Mouse (Mus musculus) urinary bladder, adult 18-20 months (tissue): ENCODE measurements around the gene Hectd1.

Experiments
- DNase-seq, 2 experiments: peaks; one replicate each; pipeline ENCODE4 v3.0.0; 2022; ENCODE audit warnings: low spot score in 2 of 2, mixed read lengths in 2 of 2

Gene Hectd1

DNA sequence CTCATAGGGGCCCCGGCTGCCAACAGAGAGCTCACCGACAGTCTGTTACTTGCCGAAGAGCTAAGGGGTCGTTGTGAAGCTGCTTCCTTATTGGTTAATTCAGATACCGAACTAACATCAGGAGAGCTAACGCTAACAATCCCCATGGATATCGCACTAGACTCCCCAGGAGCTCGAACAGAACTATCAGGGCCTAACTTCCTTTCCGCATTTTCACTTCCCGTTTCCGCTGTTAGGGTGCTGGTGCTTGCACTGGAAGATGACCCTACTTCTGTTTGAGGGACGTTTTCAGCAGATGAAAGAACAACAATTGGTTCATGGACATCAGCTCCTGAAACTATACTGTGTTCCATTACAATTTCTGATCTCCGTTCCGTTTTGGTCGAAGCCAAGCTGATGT, 60.6 kb downstream of the Hectd1 start:
- DNase-seq, result no peak

DNA sequence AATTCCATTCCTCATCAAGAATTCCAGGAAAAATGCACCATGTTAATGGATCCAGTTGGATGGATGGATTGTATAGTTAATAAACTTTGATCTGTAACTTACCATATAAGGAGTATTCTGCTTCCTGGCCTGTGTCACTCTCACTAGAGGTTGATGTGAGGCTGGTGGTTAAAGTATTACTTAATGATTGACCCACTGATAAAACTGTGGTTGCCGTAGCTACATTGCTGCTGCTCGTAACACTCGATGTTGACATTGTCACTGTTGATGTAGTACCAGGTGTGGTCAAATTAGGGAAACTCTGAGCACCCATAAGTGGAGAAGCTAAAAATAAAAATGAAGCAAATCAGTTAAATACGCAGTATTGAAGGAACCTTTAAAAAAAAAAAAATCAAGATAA, 61.9 kb downstream of the Hectd1 start:
- no peak for DNase-seq

DNA sequence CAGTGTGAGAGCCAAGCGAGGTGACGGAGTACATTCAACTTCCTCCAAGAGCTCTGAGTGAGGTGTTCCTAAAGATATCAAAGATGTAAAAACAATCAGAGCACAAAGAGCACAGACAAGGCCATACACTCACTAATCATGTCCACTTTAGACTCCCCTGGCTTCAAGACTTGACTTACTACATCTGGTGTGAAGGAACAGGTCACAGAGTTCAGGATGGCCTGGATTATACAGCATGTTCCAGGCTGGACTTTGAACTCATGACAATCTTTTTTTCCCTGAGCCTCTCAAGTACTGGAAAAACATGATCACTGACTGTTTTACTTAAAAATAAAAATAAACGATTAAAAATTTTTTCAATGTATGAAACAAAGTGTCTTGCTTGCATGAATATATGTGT, 70.0 kb downstream of the Hectd1 start:
- DNase-seq, result no peak

DNA sequence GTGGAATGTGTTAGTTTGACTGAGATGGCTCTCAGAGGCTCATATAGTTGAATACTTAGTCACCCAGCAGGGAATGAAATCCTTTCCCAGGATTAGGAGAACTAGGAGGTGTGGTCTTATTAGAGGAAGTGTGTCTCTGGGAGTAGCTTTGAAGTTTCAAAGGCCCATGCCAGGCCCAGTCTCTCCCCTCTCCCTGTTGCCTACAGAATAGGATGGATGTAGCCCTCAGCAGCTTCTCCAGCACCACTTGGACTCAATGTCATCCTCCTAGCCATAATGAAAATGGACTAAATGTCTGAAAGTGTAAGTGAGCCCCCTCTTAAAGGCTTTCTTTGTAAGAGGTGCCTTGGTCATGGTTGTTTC, 72.8 kb downstream of the Hectd1 start:
- DNase-seq, result no peak

DNA sequence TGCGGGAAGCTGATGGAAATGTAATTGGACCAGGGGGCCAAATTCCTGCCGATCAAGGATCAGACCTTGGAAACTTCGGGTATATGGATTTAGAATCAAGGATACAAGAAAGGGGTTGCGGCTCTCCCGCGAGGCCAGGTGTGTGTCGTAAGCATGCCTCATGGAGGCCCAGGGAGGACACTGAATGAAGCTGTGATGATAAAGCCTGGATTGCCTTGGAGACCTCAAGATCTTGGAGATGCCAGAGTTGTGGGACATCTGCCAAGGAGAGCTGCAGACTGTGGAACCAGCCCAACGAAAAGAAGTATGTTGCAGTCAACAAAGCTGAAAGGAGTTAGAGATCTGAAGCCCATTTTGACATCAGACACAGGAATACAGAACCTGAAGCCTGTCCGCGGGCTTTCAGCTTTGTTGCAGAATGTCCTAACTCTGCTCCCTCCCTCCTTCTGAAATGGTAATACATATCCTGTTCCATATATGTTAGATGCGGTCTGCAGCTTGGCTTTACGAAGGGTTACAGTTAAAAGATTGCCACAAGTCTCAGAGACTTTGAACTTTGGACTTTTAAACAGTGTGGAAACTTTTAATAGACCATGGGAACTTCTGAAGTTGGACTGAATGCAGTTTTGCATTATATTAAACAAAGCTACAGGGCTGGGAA, 73.3 kb downstream of the Hectd1 start:
- DNase-seq, result no peak

DNA sequence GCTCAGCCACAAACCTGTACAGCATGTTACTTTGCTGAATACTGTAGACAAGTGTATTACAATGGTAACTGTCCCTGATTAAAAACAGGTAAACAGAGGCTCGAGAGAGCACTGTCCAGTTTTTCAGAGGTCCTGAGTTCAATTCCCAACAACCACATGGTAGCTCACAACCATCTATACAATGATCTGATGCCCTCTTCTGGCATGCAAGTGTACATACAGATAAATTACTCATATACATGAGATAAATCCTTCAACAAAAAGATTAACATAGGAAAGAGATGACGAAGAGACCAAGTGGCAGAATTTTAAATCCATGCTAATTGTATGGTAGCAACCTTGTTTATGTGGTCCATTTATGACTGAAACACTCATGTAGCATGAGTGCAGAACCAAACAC, 82.0 kb downstream of the Hectd1 start:
- no peak for DNase-seq

DNA sequence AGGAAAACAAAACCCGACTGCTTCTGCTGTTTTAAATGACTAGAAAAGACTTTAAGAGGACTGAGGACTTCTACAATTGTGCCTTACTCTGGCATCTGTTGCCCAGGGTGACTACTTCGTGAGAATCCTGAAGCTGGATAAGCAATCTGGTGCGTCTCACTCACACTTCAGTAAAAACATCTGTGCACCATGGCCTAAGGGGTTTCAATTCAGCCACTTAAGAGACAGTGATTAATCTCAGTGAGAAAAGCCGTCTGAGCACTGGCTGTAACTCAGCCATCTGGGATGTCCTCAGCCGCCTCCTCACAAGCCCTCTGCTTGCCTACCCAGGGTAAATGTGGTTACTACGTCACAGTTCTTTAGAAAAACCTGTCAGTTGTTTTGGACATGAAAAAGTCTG, 84.4 kb downstream of the Hectd1 start:
- DNase-seq, result no peak

DNA sequence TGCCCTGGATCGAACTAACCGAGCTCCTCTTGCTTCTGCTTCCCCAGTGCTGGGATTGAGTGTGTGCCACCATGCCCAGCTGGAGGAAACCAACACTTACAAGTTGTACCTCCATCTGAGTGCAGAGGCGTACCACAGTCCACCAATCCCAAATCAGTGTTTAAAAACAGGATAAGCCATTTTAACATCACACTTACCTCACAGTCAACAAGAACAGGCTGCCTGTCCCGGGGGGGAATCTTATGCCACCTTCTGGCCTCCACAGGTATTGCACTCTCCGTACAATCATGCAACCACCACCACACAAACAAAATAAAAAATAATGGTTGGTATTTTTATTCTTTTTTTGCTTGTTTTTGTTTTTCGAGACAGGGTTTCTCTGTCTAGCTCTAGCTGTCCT, 87.6 kb downstream of the Hectd1 start:
- no peak for DNase-seq

DNA sequence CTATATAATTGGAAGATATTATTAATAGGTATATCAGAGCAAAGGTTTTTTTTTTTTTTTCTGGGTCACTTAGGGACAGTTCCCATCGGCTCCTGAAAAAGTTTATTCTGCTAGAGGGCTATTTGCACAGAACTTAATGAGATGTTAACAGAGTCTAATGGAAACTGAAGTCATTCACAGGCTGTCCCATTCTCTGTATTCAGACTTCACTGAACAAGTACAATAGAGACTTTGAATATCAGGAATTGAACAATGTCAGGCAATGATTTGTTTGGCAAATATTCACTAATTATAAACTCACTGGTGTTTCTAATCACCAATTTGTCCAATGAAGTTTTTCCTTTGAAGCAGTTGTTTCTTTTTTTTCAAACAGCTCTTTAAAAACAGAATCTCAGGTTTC, 92.5 kb downstream of the Hectd1 start:
- no peak for DNase-seq

DNA sequence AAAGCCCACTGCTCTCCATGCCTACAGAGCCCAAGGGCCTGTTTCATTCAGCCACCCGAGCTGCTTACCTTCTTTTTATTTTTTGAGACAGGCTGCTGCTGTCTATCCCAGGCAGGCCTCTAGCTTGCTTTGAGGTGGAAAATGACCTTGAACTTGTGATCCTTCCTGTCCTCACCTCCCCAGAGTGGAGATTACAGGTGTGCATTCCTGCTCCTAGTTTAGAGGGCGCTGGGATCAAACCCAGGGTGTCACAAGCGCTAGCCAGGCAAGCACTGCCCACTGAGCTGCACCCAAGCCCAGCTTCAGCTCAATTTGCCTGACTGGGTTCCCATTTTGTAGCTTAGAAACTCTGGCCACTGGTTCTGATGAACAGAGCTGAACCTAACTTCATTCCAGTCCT, 93.0 kb downstream of the Hectd1 start:
- no peak for DNase-seq

DNA sequence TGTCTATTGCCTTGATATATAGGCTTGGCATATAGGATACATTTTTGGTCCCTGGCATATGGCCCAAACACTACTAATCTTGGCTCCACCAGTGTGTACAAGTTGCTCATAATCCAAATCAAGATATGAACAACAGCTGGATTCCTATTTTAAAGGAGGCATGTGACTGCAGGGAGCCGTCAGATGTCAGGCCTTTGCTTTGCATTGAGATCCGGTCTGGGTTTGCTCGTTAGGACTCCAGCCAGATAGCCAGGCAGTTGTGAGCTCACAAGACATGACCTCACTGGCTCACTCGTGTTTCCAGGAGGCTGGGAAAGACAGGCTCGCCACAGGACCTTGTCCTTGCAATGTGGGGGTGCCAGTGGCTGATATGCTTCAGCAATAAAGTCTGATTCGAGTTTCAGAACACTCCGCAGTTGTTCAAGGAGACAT, 93.5 kb downstream of the Hectd1 start:
- no peak for DNase-seq

DNA sequence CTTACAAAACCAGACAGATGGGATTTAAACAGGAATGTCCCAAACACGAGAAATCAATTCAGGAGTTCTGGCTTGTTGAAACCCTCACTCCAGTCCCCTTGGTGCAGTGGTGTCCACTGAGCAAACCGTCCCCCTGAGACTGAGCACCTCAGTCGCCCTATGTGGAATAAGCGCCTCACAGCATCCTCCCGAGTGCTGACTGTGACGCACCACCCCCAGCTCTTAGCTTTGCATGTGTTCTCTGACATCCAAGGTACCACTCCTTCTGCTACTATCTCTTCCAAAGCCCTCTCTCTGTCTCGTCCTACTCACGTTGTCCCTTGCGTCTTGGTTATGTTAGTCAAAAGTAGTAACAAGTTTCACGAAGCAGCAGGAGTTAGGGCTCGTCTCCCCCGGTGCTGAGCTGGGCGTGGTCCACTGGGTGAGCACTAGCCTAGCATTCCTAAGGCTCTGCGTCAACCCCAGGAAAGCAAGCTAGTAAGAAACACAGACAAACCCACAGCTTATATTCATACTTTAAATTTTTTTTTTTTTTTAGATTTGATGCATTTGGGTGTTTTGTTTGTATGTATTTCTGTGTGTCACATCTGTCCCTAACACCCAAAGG, 94.6 kb downstream of the Hectd1 start:
- peak; percentile 33 for DNase-seq

DNA sequence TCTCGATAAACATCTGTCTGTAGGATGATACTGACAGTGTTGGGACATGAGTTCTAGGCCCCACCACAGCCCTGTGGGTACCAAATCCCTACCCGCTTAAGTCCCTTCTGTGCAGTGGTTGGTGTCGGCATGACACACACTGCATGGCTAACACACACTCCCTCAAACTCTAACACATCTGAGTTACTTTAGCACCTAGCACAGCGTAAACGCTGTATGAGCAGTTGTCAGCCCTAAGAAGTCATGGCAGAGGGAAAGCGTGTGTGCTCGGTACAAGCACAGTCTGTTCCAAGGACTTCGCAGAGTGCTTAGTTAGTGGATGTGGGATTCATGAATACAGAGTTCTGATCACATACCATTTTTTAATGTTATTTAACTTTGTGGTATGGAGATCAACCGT, 99.5 kb downstream of the Hectd1 start:
- DNase-seq, result no peak

DNA sequence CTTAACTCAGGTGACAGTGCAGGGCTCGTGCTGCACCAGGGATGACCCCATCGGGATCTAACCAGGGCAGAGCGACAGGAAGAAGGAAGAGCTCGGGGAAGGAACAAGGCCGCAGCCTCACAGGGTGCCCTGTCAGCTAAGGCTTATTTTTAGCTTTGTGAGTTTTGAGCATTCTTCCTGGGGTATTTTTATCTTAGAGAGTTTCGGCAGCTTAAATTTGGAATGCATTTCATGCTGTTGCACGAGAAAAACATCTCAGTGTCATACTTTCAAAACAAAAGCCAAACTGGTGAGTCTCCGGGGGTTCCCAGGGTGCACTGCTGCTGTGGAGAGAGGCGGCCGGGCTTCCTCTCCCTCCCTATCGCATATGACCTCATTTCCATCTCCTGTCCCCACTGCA, 100.3 kb downstream of the Hectd1 start:
- no peak for DNase-seq

DNA sequence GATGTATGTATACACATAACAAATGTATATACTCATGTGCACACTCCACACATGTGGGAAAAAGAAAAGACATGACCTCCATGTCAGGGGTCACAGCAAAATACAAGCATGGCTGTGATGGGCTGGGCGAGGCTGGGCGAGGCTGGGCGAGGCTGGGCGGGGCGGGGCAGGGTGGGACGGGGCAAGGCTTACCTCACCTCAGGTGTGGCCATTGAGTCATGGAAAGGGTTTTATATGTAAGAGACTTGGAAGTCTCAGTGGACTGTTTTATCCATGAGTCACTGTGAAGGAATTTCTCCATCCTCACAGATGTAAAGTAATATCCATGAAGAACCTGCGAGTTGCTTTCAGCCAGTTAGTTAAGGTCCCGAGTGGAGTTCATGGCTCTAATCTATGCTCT, 107.5 kb downstream of the Hectd1 start:
- DNase-seq, result no peak

DNA sequence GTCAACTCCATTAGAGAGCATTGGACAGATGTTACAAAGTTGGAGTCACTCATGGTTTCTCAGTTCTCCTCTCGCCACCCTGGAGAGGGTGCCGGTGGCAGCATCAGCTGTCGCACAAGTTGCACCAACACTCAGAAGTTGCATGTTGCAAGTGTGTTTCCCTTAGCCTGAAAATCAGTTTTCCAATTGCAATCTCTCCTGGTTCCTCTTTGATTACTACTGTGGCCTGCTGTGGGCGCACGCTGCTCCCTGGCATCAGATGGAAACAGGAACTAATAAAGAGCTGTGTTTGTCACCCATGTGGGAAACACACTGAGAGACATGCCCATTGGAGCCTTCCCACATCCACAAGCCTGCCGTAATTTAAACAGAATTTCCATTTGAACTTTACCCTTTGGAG, 110.7 kb downstream of the Hectd1 start:
- DNase-seq, result no peak

DNA sequence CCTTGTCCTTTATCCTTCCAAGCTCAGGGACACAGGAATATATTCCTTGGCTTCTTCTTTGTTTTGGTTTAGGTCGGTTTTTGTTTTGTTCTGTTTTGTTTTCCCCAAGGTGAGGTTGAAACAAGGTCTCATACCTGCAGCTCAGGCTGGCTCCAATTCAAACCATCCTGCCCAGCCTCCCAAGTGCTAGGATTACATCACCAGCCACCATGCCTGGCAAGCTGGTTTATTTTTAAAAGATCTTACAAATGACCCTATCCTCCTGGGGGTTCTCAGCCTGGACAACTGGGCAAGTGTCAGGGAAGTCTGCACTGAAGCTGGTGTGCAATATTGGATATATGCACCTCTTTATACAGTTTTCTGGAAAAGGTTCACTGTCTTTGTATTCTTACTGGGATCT, 116.7 kb downstream of the Hectd1 start:
- no peak for DNase-seq

DNA sequence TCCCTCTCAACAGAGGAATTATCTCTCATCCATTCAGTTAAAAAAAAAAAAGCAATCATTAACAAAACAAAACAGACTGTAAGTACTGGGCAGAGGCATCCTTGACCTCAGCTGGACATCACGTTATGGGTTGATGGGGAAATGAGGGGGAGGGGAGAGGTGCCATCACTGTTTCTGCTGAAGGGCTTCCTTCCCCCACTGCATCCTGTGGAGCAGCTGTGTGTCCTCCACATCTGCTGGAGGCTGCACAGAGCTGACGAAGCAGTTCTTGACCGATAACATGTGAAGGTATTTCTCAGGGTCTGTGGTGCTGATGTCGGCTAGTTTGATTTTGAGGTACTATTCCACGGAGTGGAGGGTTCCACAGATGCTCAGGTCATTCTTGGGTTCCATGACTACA, 119.2 kb downstream of the Hectd1 start:
- no peak for DNase-seq

DNA sequence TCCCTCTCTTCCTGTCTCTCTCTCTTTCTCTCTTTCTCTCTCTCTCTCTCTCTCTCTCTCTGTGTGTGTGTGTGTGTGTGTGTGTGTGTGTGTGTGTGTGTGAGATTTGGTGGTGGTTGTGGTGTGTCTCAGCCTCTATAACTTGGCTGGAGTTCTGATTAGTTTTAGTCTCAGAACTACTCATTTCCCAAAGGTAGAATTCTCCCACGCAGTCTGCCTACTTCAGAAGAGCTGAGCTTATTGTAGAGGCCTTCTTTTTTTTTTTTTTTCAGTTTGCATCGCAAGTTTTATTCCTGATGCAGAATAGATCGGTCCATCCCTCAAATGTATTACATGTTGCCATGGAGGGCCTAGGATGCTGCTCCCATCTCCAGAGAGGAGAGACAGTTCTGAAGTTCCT, 119.6 kb downstream of the Hectd1 start:
- no peak for DNase-seq

DNA sequence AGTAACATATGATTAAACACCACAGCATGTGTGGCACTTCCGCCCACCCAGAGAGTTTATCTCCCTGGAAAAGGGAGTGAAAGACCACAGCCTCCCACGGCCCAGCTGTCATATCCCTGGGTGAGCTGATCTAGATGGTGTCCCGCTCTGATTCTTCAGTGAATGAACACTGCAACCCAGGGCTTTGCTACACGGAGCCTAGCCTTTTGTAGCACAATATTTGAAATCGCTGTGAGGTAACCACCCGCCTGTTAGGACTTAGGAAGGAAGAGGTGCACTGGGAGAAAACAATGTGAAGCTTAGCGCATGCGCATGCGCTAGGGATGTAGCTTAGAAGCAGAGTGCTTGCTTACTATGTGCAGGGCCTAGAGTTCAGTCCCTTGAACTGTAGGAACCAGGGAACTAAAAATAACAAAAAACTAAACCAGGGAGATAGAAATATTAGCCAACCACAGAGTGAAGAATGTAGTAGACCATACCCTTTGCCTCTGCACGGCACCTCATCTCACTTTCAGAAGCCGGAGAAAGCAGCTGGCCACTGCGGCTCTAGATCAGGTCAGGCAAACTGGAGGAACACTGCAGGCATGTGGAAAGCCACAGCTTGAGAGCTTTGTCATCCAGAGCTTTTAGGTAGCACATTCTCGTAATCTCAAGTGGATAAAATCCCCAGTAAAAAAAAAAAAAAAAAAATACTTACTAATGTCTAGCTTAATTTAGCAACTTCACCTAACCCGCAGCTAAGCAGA, 120.2 kb downstream of the Hectd1 start:
- DNase-seq, result no peak

DNA sequence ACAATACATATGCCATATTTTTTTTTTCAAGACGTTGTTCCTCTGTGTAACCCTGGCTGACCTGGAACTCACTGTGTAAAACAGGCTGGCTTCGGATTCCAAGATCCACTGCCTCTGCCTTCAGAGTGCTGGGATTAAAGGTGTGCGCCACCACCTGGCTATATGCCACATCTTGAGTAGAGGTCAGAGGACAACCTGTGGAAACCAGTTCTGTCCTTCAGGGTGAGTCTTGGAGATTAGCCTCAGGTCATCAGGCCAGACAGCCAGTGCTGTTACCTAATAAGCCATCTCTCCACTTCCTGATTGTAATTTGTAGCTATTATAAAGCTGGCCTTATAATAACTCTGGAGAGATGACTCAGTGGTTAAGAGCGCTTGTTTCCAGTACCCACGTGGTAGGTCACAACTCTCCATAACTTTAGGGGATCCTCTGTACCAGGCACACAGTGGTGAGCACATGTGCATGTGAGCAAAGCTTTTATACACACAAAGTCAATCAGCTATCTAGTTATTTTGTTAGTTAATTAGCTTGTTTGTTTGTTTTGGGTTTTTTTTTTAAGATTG, 122.6 kb downstream of the Hectd1 start:
- no peak for DNase-seq

DNA sequence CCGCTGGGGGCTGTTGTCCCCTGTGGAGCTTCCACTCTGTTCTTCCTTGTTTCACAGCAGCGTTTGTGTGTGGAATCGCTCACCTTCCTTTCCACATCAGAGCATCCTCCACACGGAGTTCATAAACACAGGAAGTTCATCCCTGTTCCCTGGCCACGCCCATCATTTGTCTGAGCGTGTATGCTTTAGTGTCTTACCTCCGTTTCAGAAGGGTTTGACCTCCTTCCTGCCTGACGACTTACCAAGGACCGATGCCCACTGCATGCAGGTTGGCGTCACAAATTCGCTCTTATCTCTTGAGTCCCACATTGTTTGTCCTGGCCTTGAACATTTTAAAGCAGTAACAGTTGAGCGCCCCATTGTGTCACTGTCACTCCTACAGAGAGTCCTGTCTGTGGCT, 123.6 kb downstream of the Hectd1 start:
- DNase-seq, result no peak

DNA sequence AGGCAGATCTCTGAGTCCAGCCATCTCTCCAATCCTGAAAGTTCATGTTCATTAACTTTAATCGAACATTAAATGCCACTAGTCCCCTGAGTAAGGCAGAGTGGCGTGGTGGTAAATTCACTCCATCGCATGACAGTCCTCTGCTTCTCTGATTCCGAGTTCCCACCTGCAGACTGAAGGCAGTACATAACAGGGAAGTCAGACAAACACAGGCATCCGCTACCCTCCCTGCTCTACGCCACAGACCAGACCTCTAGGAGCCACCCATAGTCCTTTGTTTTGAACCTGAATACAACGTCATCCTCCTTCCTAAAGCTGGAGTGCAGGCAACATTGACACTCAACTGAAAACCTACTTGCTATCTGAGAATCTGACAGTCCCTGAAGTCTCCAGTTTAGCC, 124.8 kb downstream of the Hectd1 start:
- no peak for DNase-seq
